Comparison of ENCODE assay signal across 22 mouse cellular contexts in genomic region chr9:120755486-120755885, GRCm38 (mm10).
"Had no signal": no experiment of that assay in that cellular context is flagged by ENCODE, and none has a peak within 500 bp of the region (broad histone marks: within the 10 kb centered on the region; RNA-seq: fewer than 3 reads in every experiment).

No protein-coding gene starts in this region.

- DNase-seq: liver, postnatal 0 days; lung, adult 2 months; lung, postnatal 14 days; lung, postnatal 36 days; retina, postnatal 1 day; right cerebral cortex, adult 18-20 months; right cerebral cortex, postnatal 25 days; right cerebral cortex, postnatal 4 days; spleen, adult 18-20 months; thymus, adult 18-20 months; thymus, postnatal 14 days; thymus, postnatal 36 days had no signal

- H3K4me3 ChIP-seq: lung, embryonic 15.5 days; megakaryocyte, embryonic 14.5 days; midbrain, embryonic 13.5 days; myocyte; neural tube, embryonic 13.5 days; neural tube, embryonic 15.5 days had no signal

- H3K4me2 ChIP-seq: lung, embryonic 15.5 days; midbrain, embryonic 11.5 days; midbrain, embryonic 13.5 days; neural tube, embryonic 13.5 days; neural tube, embryonic 15.5 days had no signal

- H3K4me1 ChIP-seq: megakaryocyte, embryonic 14.5 days had no signal

- H3K27me3 ChIP-seq: lung, embryonic 15.5 days; midbrain, embryonic 13.5 days; neural tube, embryonic 13.5 days; neural tube, embryonic 15.5 days had no signal

- H3K9ac ChIP-seq: liver, postnatal 0 days; lung, embryonic 15.5 days; midbrain, embryonic 13.5 days; neural tube, embryonic 13.5 days; neural tube, embryonic 15.5 days had no signal

- ATAC-seq: liver, postnatal 0 days; lung, postnatal 0 days; midbrain, embryonic 13.5 days; midbrain, embryonic 16.5 days had no signal

- H3K9me3 ChIP-seq: lung, embryonic 15.5 days; midbrain, embryonic 13.5 days; neural tube, embryonic 15.5 days had no signal

- H3K36me3 ChIP-seq: lung, embryonic 15.5 days; midbrain, embryonic 13.5 days; neural tube, embryonic 13.5 days; neural tube, embryonic 15.5 days had no signal

- H3K27ac ChIP-seq: lung, embryonic 15.5 days; macrophage; midbrain, embryonic 13.5 days; neural tube, embryonic 13.5 days; neural tube, embryonic 15.5 days had no signal
